Mouse (Mus musculus) megakaryocyte progenitor cell, adult 5-6 weeks (primary cell): ENCODE measurements around the gene Zfp874a. TPM values are rescaled to one million over a fixed set of nuclear protein-coding genes. Genes with fewer than 3 reads are reported as not detected.
"Not testable (repeated sequence)": the region's sequence is repeated elsewhere in the genome, so short reads cannot be mapped to it uniquely, and the experiment has no call there.

Experiments used
- ATAC-seq: replicated peaks from 2 replicates; pipeline ENCODE4 v1.8.0; 2016; ENCODE audit warnings: mild to moderate bottlenecking, moderate TSS enrichment, inconsistent platforms; ENCODE audit not compliant: poor library complexity
- total RNA-seq, 2 experiments: library from RNA; stranded (forward) in 1 of 2; stranded (reverse) in 1 of 2; fragments of 157-497, 149-512 nt in 1 of 2; fragments of 200-1000 nt in 1 of 2; gene quantifications; 2 replicates each; pipeline versions ENCODE4 v1.2.3 to v1.2.4; 2015 to 2017

Gene Zfp874a
- total RNA-seq (2015): 7.3 and 13.1 TPM in 2 replicates
- total RNA-seq (2017): 10.3 and 13.5 TPM in 2 replicates

DNA sequence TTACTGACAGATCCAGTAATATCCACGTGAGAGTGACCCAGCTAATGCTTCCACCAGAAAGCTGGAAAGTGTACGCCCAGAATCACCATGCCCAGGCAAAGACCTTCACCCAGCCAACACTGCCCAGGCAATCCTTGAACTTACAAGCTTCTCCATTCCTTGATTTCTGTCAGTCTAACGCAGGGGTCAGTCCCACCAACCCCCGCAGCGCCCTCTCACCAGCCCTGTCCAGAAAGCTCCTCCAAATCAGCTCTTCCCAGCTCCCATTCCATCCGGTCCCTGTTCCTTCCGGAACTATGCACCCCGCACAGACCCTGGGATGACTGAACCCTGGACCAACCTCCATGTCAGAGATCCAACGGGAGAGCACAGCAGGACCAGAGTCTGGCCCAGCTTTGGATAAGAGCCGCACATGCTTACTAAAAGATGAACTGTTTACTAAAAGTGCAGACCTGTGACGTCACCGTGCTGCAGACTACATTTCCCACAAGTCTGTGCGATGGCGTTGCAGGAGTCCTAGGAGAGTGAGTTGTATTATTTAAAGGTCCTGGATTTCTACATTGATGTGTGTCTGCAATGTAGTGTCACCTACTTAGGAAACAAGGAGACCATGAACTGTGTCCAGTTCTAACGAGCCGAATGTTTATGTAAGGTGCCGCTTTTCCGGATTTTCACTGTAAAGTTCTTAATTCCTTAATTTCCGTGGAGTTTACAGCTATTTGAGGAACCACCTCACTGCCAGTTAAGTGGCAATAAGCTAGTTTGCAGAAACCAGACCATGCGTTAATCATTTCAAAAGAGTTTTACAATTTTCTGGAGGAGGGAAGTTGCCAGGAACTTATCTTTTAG, at the start of gene Zfp874a:
TSS of gene Zfp874a (minus strand) at position 453 of the 849 bp plus-strand sequence.
- ATAC-seq: peak; percentile 99

DNA sequence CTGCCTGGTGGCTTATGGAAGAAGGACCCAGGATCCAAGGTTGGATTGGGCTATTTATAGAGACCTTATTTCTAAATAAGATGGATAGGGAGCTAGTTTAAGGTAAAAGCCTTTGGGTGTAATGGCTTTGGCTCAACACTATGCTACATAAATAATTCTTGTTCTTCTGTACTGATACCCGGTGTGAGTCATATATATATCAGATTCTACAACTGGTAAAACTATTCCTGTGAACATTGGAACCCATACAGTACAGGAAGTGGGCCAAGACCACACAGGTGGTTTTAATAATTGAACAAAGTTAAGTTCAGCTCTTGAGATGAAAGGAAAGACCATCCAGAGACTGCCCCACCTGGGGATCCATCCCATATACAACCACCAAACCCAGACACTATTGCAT, 49.5 kb upstream of the Zfp874a start:
- no peak for ATAC-seq

DNA sequence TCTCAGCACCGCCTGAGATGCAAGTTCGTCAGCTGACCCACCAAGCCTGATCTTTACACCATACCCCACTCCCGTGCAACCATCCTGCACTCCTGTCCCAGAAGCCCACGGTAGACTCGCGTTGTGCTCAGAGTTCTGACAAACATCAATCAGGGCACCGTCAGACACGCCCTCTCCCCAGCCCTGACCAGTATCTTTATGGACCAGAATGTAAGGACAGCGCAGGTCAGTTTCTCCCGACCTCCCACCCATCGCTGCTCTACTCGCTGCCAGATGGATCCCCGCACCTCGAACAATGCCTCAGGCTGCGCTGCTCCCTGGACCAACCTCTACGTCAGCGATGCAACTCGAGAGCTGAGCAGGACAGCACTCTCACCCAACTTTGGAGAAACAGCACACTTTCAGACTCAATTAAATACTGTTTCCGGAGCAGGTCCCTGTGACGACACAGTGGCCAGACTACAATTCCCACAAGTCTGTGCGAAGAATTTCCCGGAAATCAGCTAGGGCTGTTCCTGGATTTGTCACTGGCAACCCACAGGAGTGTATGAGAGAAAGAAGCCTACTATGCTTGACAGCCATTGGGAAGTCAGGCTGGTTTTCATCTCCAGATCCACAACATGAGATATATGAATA, 48.8 kb upstream of the Zfp874a start, which contains the start of gene Zfp58:
TSS of gene Zfp58 (minus strand) at position 472 of the 636 bp plus-strand sequence.
- peak; percentile 97 for ATAC-seq

DNA sequence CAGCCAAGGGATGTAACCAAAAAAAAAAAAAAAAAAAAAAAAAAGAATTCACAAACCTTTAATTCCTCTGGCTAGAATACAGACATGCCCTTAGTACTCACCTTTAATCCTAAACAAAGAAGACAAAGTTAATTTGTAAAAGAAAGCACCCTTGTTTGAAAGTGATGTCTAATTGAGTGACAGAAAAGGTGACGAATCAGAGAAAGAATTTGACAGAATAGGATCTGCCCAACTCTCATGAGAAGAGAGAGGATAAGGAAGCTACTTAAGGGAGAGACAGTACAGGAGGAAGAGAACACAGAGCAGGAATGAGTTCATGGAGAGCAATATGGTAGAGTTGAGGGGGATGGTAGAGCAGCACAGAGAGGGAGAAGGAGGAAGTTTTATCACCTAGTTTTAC, 44.2 kb upstream of the Zfp874a start:
- ATAC-seq: no peak

DNA sequence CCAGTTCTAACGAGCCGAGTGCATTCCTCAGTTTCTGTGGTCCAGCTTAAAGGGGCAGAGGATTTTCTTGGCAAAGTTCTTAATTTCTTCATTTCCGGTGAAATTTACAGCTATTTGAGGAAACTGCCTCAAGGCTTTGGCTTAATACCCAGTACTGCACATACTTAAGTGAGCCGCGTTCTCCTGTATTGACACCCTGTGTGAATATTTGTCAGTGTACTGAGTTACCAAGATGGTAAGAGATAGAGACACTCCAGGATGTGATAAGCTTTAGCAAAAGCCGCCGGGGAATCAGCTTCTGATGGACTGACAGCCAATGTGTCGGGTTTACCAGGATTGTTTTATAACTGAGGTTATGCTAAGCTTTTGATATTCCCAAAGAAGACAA, 33.0 kb upstream of the Zfp874a start:
- ATAC-seq: peak; percentile 30

DNA sequence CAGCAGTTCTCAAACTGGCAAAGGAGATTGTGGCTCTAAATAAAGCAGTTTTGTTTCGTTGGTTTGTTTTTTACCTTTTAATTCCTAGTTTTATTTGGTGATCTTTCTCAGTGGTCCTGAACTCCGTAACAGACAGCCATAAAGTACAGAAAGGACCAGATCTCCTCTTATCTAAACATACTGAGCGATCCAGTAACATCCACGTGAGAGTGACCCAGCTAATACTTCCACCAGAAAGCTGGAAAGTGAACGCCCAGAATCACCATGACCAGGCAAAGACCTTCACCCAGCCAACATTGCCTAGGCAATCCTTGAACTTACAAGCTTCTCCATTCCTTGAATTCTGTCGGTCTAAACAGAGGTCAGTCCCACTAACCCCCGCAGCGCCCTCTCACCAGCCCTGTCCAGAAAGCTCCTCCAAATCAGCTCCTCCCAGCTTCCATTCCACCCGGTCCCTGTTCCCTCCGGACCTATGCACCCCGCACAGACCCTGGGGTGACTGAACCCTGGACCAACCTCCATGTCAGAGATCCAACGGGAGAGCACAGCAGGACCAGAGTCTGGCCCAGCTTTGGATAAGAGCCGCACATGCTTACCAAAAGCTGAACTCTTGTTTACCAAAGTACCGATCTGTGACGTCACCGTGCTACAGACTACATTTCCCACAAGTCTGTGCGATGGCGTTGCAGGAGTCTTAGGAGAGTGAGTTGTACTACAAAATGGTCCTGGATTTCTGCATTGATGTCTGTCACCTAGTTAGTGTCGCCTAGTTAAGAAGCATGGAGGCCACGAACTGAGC, 32.4 kb upstream of the Zfp874a start, which contains the start of gene Zfp874b:
TSS of gene Zfp874b (minus strand) at position 634 of the 799 bp plus-strand sequence.
- peak; percentile 95 for ATAC-seq

DNA sequence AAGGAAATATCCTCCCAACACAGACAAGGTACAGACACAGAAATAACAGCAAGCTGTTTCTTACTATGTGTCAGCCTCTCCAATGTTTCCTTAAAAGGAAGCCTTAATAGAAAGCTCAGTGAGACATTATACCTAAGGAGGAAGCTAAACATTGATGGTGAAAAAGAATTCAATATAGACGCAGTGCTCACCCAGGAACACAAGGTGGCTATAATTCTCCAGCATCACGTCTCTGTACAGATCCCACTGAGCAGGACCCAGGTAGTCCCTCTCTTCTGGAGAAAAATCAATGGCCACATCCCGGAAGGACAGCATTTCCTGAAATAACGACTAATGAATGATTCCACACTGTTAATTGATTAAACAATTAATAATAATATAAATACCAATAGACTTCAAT, 30.1 kb upstream of the Zfp874a start:
- ATAC-seq: no peak; the same call in 1 of the 2 replicates

DNA sequence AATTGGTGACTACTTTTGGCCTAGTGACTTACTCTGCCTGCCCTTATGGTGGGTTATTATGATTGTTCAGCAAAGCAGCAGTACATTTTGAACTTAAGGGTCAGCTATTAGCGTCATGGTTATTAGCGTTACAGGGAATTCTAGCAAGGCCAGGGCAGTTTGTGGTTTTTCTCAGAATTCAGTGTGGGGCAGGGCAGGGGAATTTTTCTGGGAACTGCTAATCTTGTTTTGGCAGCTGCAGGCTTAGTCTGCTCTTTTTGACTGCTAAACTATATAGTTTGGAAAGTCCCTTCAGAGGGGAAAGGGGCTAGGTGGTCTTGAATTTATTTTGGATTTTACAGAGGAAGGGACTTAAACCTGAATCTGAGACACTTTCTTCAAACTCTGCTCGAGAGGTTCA, 17.9 kb upstream of the Zfp874a start:
- ATAC-seq: no peak

DNA sequence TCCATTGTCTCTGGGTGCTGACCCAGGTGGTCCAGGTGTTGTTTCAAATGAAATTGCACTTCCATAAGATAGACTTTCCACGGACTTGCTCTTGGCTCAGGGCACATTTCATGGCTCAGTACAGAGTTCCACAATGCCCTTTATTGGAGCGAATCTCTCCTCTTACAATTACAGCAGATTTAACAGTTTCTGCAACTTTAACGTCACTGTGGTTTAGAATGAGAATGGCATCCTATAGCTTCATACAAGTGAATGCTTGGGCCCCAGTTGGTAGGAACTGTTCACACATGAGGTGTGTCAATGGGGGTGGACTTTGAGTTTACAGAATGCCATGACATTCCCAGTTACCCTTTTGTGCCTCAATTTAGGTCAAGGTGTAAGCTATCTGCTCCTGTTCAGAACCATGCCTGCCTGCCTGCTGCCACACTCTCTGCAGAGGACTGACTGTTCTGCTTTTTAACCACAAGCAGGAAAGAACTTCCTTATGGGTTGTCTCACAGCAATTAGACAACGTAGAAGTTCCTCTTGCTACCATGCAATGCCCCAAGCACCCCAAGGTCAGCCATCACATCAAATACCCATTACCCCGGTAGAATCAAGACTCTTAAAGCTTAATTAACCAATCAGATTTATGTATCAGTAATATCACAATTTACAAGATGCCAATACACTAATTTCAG, 12.2 kb upstream of the Zfp874a start:
- ATAC-seq: peak; percentile 100

DNA sequence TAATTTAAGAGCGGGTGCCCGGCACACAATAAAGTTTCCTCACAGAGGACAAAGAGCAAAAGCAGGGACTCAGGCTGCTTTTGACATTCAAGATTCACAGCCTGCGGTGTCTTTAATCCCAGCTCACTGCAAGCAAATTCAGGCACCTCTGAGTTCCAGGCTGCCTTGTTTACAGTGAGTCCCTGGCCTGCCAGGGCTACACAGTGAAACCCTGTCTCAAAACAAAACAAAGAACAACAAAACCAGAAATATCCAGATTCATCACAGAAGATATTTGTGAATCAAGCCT, 541 bp upstream of the Zfp874a start:
- no peak for ATAC-seq

DNA sequence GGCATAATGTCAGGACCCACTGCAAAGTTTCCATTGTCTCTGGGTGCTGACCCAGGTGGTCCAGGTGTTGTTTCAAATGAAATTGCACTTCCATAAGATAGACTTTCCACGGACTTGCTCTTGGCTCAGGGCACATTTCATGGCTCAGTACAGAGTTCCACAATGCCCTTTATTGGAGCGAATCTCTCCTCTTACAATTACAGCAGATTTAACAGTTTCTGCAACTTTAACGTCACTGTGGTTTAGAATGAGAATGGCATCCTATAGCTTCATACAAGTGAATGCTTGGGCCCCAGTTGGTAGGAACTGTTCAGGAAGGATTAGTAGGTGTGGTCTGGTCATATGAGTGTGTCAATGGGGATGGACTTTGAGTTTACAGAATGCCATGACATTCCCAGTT, 14.3 kb downstream of the Zfp874a start:
- ATAC-seq: peak; percentile 57; the same call in 1 of the 2 replicates

DNA sequence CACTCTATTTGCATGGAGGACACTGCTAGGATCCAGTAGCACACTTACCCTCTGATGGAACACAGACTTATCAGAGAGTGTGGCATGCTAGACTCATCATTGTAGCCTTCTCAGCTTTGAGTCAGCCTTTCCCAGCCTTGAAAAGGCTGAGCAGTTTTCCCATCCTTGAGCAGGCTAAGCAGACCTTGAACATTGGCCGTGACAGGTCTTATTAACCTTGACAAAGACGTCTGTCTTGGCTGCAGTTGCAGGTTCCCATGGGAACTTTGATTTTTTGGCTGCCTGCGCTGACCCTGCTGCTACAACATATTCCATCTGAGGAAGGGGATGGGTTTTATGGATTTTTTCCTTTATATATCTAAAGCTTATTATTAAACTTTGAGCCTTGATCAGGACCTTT, 23.3 kb downstream of the Zfp874a start:
- ATAC-seq: no peak

DNA sequence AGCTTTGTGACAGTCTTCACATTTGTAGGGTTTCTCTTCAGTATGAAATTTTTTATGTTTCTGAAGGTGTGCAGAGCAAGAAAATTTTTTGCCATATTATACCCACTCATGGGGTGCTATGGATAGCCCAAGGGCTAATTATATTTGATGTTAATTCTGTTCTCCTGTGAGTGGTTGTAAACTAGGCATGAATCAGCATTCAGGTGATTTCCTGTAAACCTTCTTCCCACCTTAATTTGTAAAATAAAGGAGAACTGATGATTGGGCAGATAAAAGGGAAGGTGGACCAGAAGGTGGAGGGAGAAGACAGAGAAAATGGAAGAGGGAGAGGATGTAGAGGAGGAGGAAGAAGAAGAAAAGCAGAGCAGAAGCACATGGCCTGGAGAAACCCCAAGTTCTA, 25.7 kb downstream of the Zfp874a start:
- not testable (repeated sequence) for ATAC-seq

DNA sequence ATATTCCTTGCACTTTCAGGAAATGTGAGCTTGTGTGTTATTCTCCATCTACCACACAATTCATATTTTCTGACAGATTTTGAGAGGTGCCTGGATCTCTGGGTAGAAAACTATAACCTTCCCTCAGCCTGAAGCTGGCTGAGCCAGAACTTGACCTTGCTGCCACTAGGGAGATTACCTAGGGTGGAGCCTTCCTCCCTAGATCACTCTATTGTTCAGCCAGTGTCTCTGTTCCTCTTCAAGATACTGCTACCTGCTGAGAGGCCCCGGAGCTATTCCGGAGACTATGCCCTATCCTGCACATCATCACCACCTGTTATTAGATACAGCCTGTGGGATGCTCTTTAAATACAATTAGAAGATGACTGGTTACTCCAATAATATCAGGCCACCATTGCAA, 28.9 kb downstream of the Zfp874a start:
- not testable (repeated sequence) for ATAC-seq

DNA sequence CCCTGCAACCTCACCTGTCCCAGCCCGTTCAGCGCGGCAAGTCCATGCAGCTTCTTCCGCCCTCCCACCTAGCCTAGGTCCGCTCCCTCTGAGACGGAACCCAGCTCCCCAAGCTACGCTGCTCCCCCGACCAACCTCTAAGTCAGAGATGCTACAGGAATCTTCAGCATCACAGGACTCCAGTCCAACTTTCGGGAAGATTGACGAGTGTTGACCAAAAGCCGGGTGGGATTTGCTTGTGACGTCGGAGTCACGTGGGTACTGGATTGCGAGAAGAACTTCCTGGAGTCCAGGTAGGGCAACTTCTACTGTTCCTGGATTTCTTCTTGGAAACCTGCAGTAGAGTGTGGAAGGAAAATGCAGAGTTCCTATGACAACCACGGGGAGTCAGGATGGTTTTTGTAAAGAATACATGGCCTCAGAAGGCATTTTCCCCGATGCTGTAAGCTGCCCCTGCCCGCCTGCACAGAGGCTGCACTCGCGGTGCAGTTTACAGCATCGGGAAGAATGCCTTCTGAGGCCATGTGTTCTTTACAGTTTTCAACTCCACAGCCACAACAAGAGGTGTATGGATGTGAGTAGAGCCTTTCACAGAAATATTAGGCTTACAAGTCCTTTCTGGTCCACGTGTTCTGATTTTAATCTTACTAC, 30.1 kb downstream of the Zfp874a start, which contains the start of gene Zfp459:
TSS of gene Zfp459 (minus strand) at position 212 of the 651 bp plus-strand sequence.
- peak; percentile 72 for ATAC-seq

DNA sequence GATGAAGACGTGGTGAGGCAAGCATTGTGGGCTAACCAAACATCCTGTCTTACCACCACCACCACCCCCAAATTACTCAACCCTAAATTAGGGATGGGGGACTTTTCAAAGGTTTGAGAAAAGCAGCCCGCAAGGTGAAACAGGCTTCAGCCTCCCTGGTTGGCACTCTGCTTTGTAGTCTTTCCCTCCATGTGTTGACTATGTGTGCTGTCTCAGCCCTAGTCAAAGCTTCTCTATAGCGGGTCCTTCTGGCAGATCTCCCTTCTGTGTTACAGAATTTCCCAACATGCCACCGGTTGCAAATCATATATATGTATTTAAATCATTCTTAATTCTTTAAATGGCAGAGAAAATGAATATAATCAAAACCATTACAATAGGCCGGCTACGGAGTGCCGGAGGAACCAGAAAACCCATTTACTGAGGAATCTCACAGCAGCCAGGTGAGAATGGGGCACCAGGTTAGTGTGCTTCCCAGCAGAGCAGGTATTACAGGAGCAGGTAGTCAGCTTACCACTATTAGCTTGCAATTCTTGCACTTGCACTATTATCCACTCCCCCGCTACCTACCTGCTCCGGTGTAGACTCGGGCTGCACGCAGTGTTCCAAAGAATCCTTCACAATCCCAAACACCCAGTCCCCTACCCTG, 30.7 kb downstream of the Zfp874a start:
- no peak; the same call in 1 of the 2 replicates for ATAC-seq

DNA sequence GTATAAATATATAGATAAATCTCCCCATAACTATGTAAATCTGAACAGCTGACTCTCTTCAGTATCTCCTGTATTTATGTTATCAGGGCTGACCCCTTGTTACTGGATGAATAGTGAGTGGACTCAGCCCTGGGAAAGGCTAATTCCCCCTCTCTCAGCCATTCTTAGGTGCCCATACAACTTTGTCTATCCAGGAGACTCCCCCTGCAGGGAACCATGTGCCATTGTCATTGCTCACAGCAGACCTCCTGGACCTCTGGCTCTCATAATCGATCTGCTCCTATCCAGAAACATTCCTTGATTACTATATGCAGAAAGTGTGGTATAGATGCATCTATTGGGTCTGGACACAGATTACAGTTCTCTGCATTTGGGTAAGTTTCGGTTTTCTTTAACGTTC, 34.6 kb downstream of the Zfp874a start:
- ATAC-seq: no peak; the same call in 1 of the 2 replicates

DNA sequence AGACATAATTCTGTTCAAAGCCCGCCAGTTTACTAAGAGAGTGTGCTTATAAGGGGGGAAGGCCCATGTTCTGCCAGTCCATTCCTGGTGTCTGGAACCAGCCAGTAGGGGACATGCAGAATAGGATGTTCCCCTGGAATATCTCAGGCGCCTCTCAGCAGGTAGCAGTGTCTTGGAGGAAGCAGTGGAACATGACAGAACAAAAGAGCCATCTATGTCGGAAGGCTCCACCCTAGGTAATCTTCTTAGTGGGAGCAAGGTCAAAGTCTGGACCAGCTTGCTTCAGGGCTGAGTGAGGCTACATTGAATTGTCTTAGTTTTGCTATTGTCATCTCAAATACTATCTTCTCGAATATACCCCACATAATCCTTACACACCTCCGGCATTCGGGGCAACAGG, 35.7 kb downstream of the Zfp874a start:
- no peak for ATAC-seq

DNA sequence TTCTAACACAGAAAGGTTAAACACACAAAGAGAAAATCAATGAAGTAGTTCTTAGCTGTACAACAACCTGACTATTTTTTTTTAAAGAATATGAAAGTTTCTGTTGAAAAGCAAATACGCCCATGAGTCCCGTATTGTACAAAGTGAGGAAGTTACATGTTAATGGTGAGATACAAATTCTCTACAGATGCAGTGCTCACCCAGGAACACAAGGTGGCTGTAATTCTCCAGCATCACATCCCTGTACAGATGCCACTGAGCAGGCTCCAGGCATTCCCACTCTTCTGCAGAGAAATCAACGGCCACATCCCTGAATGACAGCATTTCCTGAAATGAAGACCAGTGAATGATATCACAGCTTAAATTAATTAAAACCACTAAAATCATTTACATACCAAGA, 37.8 kb downstream of the Zfp874a start:
- ATAC-seq: peak; percentile 71
